Mouse (Mus musculus) kidney, adult 2 months (tissue): Measurements from ENCODE around the gene Stk11. TPM values are rescaled to one million over a fixed set of nuclear protein-coding genes. Genes with fewer than 3 reads are reported as not detected.

Experiments used
- DNase-seq: peaks from one replicate; pipeline ENCODE4 v3.0.0; 2021
- H3K27ac ChIP-seq: fragments of 200-500 bp; 2 replicates; pipeline ENCODE4 v1.5.1; 2012; ENCODE audit warnings: low read depth, low read length, control low read depth, inconsistent platforms; ENCODE audit not compliant: insufficient read depth
- H3K27me3 ChIP-seq: fragments of 200-500 bp; replicated peaks from 2 replicates; pipeline ENCODE4 v1.6.1; 2012; ENCODE audit warnings: mild to moderate bottlenecking, moderate library complexity, low read length, inconsistent platforms; ENCODE audit not compliant: control insufficient read depth, insufficient read depth
- H3K36me3 ChIP-seq: fragments of 200-500 bp; 2 replicates; pipeline ENCODE4 v1.6.1; 2012; ENCODE audit warnings: mild to moderate bottlenecking, moderate library complexity, low read length, inconsistent platforms; ENCODE audit not compliant: control insufficient read depth, insufficient read depth
- H3K4me1 ChIP-seq: fragments of 200-500 bp; 2 replicates; pipeline ENCODE4 v1.6.1; 2011; ENCODE audit warnings: low read length; ENCODE audit not compliant: control insufficient read depth, insufficient read depth
- H3K4me3 ChIP-seq: fragments of 200-500 bp; 2 replicates; pipeline ENCODE4 v1.5.1; 2011; ENCODE audit warnings: mild to moderate bottlenecking, low read depth, low read length, control low read depth; ENCODE audit not compliant: insufficient read depth
- CTCF ChIP-seq: fragments of 200-500 bp; conservative IDR thresholded peaks from 2 replicates; pipeline ENCODE4 v1.5.1; 2011; ENCODE audit warnings: low read depth, mild to moderate bottlenecking, control low read depth, low read length, moderate library complexity, mixed read lengths; ENCODE audit not compliant: insufficient read depth, insufficient read length
- POLR2A ChIP-seq: fragments of 200-500 bp; IDR thresholded peaks from one replicate; pipeline ENCODE4 v1.6.1; 2011; ENCODE audit warnings: low read depth, low read length, control low read depth
- WGBS: fragments of 180-500 bp; shearing (Covaris S2); methylation state at CpG from one replicate; pipeline ENCODE4 v1.1.7; 2018; 5-methylcytosine and 5-hydroxymethylcytosine counted together
- polyA plus RNA-seq: library from polyadenylated mRNA; depleted of rRNA; stranded (reverse); fragments of >200 nt; gene quantifications from 2 replicates; pipeline ENCODE4 v1.2.3, GENCODE M21; 2012

The Stk11 gene
- polyA plus RNA-seq, 1 experiment: 114 TPM

- TF ChIP-seq CTCF (no peak), POLR2A (no peak)
- Histone ChIP-seq H3K36me3 (no peaks in the 10 kb centered on the region), H3K4me3 (no peak overlapping the region), H3K27ac (no peak overlapping the region), H3K4me1 (peaks cover 13% of the 10 kb centered on the region; the same call in 1 of the 2 replicates), H3K27me3 (no peaks in the 10 kb centered on the region)
- WGBS: 82% methylated on average over 5 of the region's 5 CpGs
- DNase-seq: no peak
Observed at GRCm38 (mm10) chr10:80105926-80106325, 9.7 kb upstream of the Stk11 start.

- WGBS: 63% methylated on average over 6 of the region's 6 CpGs
- no peaks in the 10 kb centered on the region for H3K27me3 ChIP-seq
- DNase-seq: no peak
- H3K4me3 ChIP-seq: no peak overlapping the region
- no peak for TF ChIP-seq CTCF
- TF ChIP-seq POLR2A: no peak
- peaks cover 4% of the 10 kb centered on the region; the same call in 1 of the 2 replicates for H3K4me1 ChIP-seq
- no peaks in the 10 kb centered on the region for H3K36me3 ChIP-seq
- H3K27ac ChIP-seq: no peak overlapping the region
Observed at GRCm38 (mm10) chr10:80107678-80108077, 7.9 kb upstream of the Stk11 start.

- Histone ChIP-seq H3K4me1 (peaks cover 9% of the 10 kb centered on the region; the same call in 1 of the 2 replicates), H3K27ac (peak overlapping the region; percentile 90), H3K27me3 (no peaks in the 10 kb centered on the region), H3K4me3 (peak overlapping the region; percentile 52), H3K36me3 (no peaks in the 10 kb centered on the region)
- 3% methylated on average over 27 of the region's 27 CpGs for WGBS
- peak; percentile 97 for DNase-seq
- no peak for TF ChIP-seq POLR2A
- peak; percentile 95 for TF ChIP-seq CTCF
Observed at GRCm38 (mm10) chr10:80114341-80115284, 990 bp upstream of the Stk11 start.

- peaks cover 9% of the 10 kb centered on the region; the same call in 1 of the 2 replicates for H3K4me1 ChIP-seq
- H3K27ac ChIP-seq: peak overlapping the region; percentile 75
- no peaks in the 10 kb centered on the region for H3K36me3 ChIP-seq
- under 1% methylated on average over 63 of the region's 63 CpGs for WGBS
- TF ChIP-seq POLR2A (no peak), CTCF (no peak)
- peak overlapping the region; percentile 86 for H3K4me3 ChIP-seq
- no peaks in the 10 kb centered on the region for H3K27me3 ChIP-seq
- DNase-seq: no peak
Observed at GRCm38 (mm10) chr10:80115944-80116335, 337 bp downstream of the Stk11 start.

- peak overlapping the region; percentile 59 for H3K27ac ChIP-seq
- TF ChIP-seq CTCF (no peak), POLR2A (no peak)
- H3K4me3 ChIP-seq: peak overlapping the region; percentile 86
- WGBS: under 1% methylated on average over 27 of the region's 27 CpGs
- H3K27me3 ChIP-seq: no peaks in the 10 kb centered on the region
- peaks cover 9% of the 10 kb centered on the region; the same call in 1 of the 2 replicates for H3K4me1 ChIP-seq
- no peaks in the 10 kb centered on the region for H3K36me3 ChIP-seq
- DNase-seq: no peak
Observed at GRCm38 (mm10) chr10:80116563-80116926, 942 bp downstream of the Stk11 start.

GRCm38 (mm10) chr10:80116927-80117691, 1.5 kb downstream of the Stk11 start:
- Histone ChIP-seq H3K4me1 (peaks cover 9% of the 10 kb centered on the region; the same call in 1 of the 2 replicates), H3K4me3 (peak overlapping the region; percentile 86), H3K27me3 (no peaks in the 10 kb centered on the region), H3K27ac (peak overlapping the region; percentile 59), H3K36me3 (no peaks in the 10 kb centered on the region)
- DNase-seq: peak; percentile 55
- no peak for TF ChIP-seq CTCF
- no peak for TF ChIP-seq POLR2A
- 4% methylated on average over 30 of the region's 30 CpGs for WGBS
